Mouse (Mus musculus): Measurements from ENCODE around the gene Fam189a2. TPM values are rescaled to one million over a fixed set of nuclear protein-coding genes. Genes with fewer than 3 reads are reported as not detected.
A peak's percentile ranks its signal among the peaks of the same experiment; 100 is the strongest.

Gene Fam189a2
- polyA plus RNA-seq, 1 experiment from 2014 or later, result 1.2 TPM

GRCm38 (mm10) chr19:23959870-23960269 is 70.9 kb downstream of the Fam189a2 start:
- Histone ChIP-seq H3K9ac (no peak overlapping the region), H3K27me3 (ENCODE audit: insufficient read depth, low read length) (no peaks in the 10 kb centered on the region), H3K4me1 (ENCODE audit: insufficient read depth) (no peaks in the 10 kb centered on the region), H3K9me3 (ENCODE audit: low read depth, low read length) (no peaks in the 10 kb centered on the region), H3K4me2 (no peak overlapping the region), H3K27ac (ENCODE audit: low read depth) (no peak overlapping the region), H3K4me3 (ENCODE audit: low read depth, low read length) (no peak overlapping the region), H3K36me3 (ENCODE audit: insufficient read depth) (no peaks in the 10 kb centered on the region)
- TF ChIP-seq CTCF (IDR thresholded peaks at IDR 0.05; ENCODE audit: low read depth), result no peak
- 60% methylated on average over 7 of the region's 7 CpGs for WGBS
- ATAC-seq (ENCODE audit: insufficient read depth) (0 out of 2 replicates have a peak, but pooled peaks have one; percentile 18), DNase-seq (peak; percentile 42)

DNA sequence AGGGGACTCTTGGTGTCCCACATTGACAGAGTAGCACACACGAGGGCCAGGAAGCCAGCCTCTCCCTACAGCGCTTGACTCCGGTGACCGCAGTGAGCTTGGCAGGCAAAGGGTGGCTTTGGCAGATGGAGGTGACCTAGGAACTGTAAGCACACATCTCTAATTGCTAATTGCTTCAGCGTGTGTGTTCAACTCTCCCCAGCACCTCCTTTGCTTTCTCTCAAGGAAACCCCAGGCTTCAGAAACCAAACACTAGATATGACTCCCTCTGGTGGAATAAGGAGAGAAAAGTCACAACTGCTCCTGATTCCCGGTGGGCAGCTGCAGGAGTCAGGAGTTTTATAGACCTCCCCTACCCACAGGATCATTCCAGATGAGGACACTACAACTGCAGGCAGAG is 71.9 kb downstream of the Fam189a2 start:
- DNase-seq, result peak; percentile 59
- no peak overlapping the region for H3K9ac ChIP-seq
- H3K27me3 ChIP-seq (ENCODE audit: insufficient read depth, low read length), result no peaks in the 10 kb centered on the region
- no peak for ATAC-seq (ENCODE audit: insufficient read depth)
- H3K4me1 ChIP-seq (ENCODE audit: insufficient read depth), result no peaks in the 10 kb centered on the region
- TF ChIP-seq CTCF (IDR thresholded peaks at IDR 0.05; ENCODE audit: low read depth), result peak; percentile 54
- no peak overlapping the region for H3K4me3 ChIP-seq (ENCODE audit: low read depth, low read length)
- 40% methylated on average over 6 of the region's 6 CpGs for WGBS
- H3K27ac ChIP-seq (ENCODE audit: low read depth), result no peak overlapping the region
- H3K9me3 ChIP-seq (ENCODE audit: low read depth, low read length), result no peaks in the 10 kb centered on the region
- H3K36me3 ChIP-seq (ENCODE audit: insufficient read depth), result no peaks in the 10 kb centered on the region
- no peak overlapping the region for H3K4me2 ChIP-seq

DNA sequence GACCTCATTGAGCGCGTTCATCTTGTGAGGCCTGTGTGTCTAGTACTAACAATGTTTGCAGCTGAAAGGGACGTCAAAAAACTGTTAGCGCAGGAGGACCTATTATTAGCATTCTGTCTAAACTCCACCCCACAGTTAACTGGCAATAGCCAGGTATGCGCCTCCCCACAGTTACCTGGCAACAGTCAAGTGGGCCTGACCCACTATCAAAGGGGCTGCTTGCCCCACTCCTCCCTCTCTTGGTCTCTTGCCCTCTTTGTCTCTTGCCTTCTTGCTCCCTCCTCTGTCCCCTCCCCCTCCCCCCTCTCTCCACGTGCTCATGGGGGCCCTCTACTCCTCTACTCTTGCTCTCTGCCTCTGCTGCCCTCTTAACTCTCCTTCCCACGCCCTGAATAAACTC is 73.3 kb downstream of the Fam189a2 start:
- Histone ChIP-seq H3K4me3 (ENCODE audit: low read depth, low read length) (no peak overlapping the region), H3K9ac (no peak overlapping the region), H3K27ac (ENCODE audit: low read depth) (no peak overlapping the region), H3K4me2 (no peak overlapping the region), H3K9me3 (ENCODE audit: low read depth, low read length) (no peaks in the 10 kb centered on the region), H3K27me3 (ENCODE audit: insufficient read depth, low read length) (no peaks in the 10 kb centered on the region), H3K36me3 (ENCODE audit: insufficient read depth) (no peaks in the 10 kb centered on the region), H3K4me1 (ENCODE audit: insufficient read depth) (no peaks in the 10 kb centered on the region)
- DNase-seq, result peak; percentile 52
- 57% methylated on average over 7 of the region's 7 CpGs for WGBS
- no peak for TF ChIP-seq CTCF (IDR thresholded peaks at IDR 0.05; ENCODE audit: low read depth)
- ATAC-seq (ENCODE audit: insufficient read depth), result peak; percentile 39; the same call in 1 of the 2 replicates

- TF ChIP-seq CTCF (IDR thresholded peaks at IDR 0.05; ENCODE audit: low read depth), result no peak
- DNase-seq, result peak; percentile 25
- Histone ChIP-seq H3K9ac (no peak overlapping the region), H3K4me3 (ENCODE audit: low read depth, low read length) (no peak overlapping the region), H3K9me3 (ENCODE audit: low read depth, low read length) (no peaks in the 10 kb centered on the region), H3K4me1 (ENCODE audit: insufficient read depth) (no peaks in the 10 kb centered on the region), H3K27me3 (ENCODE audit: insufficient read depth, low read length) (no peaks in the 10 kb centered on the region), H3K27ac (ENCODE audit: low read depth) (no peak overlapping the region), H3K36me3 (ENCODE audit: insufficient read depth) (no peaks in the 10 kb centered on the region), H3K4me2 (no peak overlapping the region; the same call in 1 of the 2 replicates)
- 0 out of 2 replicates have a peak, but pooled peaks have one; percentile 22 for ATAC-seq (ENCODE audit: insufficient read depth)
- 43% methylated on average over 16 of the region's 17 CpGs for WGBS
Observed at GRCm38 (mm10) chr19:23956299-23956975, 74.4 kb downstream of the Fam189a2 start.

DNA sequence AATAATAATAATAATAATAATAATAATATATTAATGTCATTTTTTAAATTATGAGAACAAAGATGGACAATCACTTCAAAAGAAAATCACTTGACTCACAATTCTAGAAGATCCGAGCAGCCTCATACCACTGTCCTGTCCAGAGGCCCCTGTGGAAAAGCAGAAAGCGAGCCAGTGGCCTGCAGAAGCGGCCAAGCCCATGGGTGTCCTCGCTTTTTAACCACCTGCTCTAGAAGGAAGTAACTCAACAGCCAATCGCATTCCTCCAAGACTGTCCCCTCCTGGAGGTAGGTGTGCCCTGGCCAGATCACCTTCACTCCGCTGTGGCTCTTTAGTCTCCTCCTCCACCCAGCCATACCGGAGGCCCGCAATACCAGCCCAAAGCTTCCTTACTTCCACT is 75.4 kb downstream of the Fam189a2 start:
- Histone ChIP-seq H3K4me2 (no peak overlapping the region), H3K36me3 (ENCODE audit: insufficient read depth) (no peaks in the 10 kb centered on the region), H3K9ac (no peak overlapping the region), H3K4me3 (ENCODE audit: low read depth, low read length) (no peak overlapping the region), H3K27ac (ENCODE audit: low read depth) (no peak overlapping the region), H3K9me3 (ENCODE audit: low read depth, low read length) (no peaks in the 10 kb centered on the region), H3K27me3 (ENCODE audit: insufficient read depth, low read length) (no peaks in the 10 kb centered on the region), H3K4me1 (ENCODE audit: insufficient read depth) (no peaks in the 10 kb centered on the region)
- no peak for ATAC-seq (ENCODE audit: insufficient read depth)
- no peak for TF ChIP-seq CTCF (IDR thresholded peaks at IDR 0.05; ENCODE audit: low read depth)
- 84% methylated on average over 8 of the region's 8 CpGs for WGBS
- no peak for DNase-seq

- no peaks in the 10 kb centered on the region for H3K4me1 ChIP-seq (ENCODE audit: insufficient read depth)
- no peak overlapping the region for H3K27ac ChIP-seq (ENCODE audit: low read depth)
- no peak overlapping the region for H3K4me3 ChIP-seq (ENCODE audit: low read depth, low read length)
- no peaks in the 10 kb centered on the region for H3K36me3 ChIP-seq (ENCODE audit: insufficient read depth)
- peak; percentile 3 for DNase-seq
- no peak for TF ChIP-seq CTCF (IDR thresholded peaks at IDR 0.05; ENCODE audit: low read depth)
- no peaks in the 10 kb centered on the region for H3K9me3 ChIP-seq (ENCODE audit: low read depth, low read length)
- H3K4me2 ChIP-seq, result no peak overlapping the region
- ATAC-seq (ENCODE audit: insufficient read depth), result no peak
- H3K9ac ChIP-seq, result no peak overlapping the region
- no peaks in the 10 kb centered on the region for H3K27me3 ChIP-seq (ENCODE audit: insufficient read depth, low read length)
- 37% methylated on average over 12 of the region's 12 CpGs for WGBS
Observed at GRCm38 (mm10) chr19:23948301-23949000, 82.4 kb downstream of the Fam189a2 start.

DNA sequence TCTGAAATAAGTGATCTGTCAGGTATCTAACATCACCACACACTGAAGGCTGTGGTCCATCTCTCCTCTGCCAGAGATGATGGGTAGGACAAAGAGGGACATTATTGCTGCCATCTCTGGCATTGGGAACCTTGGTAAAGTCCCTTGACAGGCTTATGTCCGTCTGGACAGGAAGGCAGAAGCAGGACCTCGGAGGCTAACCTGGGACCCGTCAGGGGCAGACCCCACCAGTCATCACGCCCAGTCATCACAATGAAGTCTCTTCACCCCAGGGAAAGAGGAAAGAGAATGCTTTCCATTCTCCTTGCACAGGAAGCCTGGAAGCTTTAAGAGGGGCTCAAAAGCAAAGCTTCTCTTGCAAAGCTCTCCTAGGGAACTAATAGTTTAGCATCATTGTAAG is 82.9 kb downstream of the Fam189a2 start:
- H3K27me3 ChIP-seq (ENCODE audit: insufficient read depth, low read length), result no peaks in the 10 kb centered on the region
- no peak overlapping the region for H3K27ac ChIP-seq (ENCODE audit: low read depth)
- WGBS, result 58% methylated on average over 4 of the region's 4 CpGs
- DNase-seq (no peak), ATAC-seq (ENCODE audit: insufficient read depth) (no peak)
- no peak overlapping the region for H3K4me3 ChIP-seq (ENCODE audit: low read depth, low read length)
- no peak for TF ChIP-seq CTCF (IDR thresholded peaks at IDR 0.05; ENCODE audit: low read depth)
- no peaks in the 10 kb centered on the region for H3K9me3 ChIP-seq (ENCODE audit: low read depth, low read length)
- no peak overlapping the region for H3K4me2 ChIP-seq
- H3K9ac ChIP-seq, result no peak overlapping the region
- H3K4me1 ChIP-seq (ENCODE audit: insufficient read depth), result no peaks in the 10 kb centered on the region
- H3K36me3 ChIP-seq (ENCODE audit: insufficient read depth), result no peaks in the 10 kb centered on the region
